Mouse (Mus musculus) forebrain, embryonic 16.5 days (tissue): ENCODE measurements around the gene Selenop. TPM values are rescaled to one million over a fixed set of nuclear protein-coding genes. Genes with fewer than 3 reads are reported as not detected.
"Not testable (repeated sequence)": the region's sequence is repeated elsewhere in the genome, so short reads cannot be mapped to it uniquely, and the experiment has no call there.

Experiments
- ATAC-seq: fragments of 200-750 bp; cut with Nextera tagmentation; 2 replicates; pipeline ENCODE4 v1.8.0; 2017; ENCODE audit warnings: mild to moderate bottlenecking, moderate library complexity
- H3K27ac ChIP-seq: fragments of 300-500 bp; sonication (generic); 2 replicates; pipeline ENCODE4 v1.5.1; 2014; ENCODE audit warnings: low read length, control low read depth
- H3K27me3 ChIP-seq: fragments of 300-500 bp; sonication (generic); replicated peaks from 2 replicates; pipeline ENCODE4 v1.6.1; 2014; ENCODE audit warnings: low read length; ENCODE audit not compliant: control insufficient read depth, insufficient read depth
- H3K36me3 ChIP-seq: fragments of 300-500 bp; sonication (generic); 2 replicates; pipeline ENCODE4 v1.6.1; 2014; ENCODE audit not compliant: control insufficient read depth, insufficient read depth
- H3K4me1 ChIP-seq: fragments of 300-500 bp; sonication (generic); replicated peaks from 2 replicates; pipeline ENCODE4 v1.6.1; 2014; ENCODE audit warnings: low read length; ENCODE audit not compliant: control insufficient read depth, insufficient read depth
- H3K4me2 ChIP-seq: fragments of 300-500 bp; sonication (generic); 2 replicates; pipeline ENCODE4 v1.6.1; 2014; ENCODE audit warnings: mild to moderate bottlenecking, low read length, control low read depth
- H3K4me3 ChIP-seq: fragments of 300-500 bp; sonication (generic); replicated peaks from 2 replicates; pipeline ENCODE4 v1.5.1; 2014; ENCODE audit warnings: mild to moderate bottlenecking, low read length, control low read depth
- H3K9ac ChIP-seq: fragments of 300-500 bp; sonication (generic); replicated peaks from 2 replicates; pipeline ENCODE4 v1.6.1; 2014; ENCODE audit warnings: low read depth, low read length, control low read depth
- H3K9me3 ChIP-seq: fragments of 300-500 bp; sonication (generic); 2 replicates; pipeline ENCODE4 v1.6.1; 2016; ENCODE audit warnings: low read length; ENCODE audit not compliant: control insufficient read depth
- WGBS: fragments of 180-500 bp; shearing (Covaris S2); extraction: QIAGEN DNeasy Blood & Tissue Kit; methylation state at CpG from one replicate; pipeline ENCODE4 v1.1.7; 2014; 5-methylcytosine and 5-hydroxymethylcytosine counted together
- polyA plus RNA-seq: library from polyadenylated mRNA; unstranded; fragments of >200 nt; fragmentation: Nextera tagmentation; extraction: Ambion mirVana; gene quantifications from 2 replicates; pipeline ENCODE4 v1.2.1, GENCODE M21; 2015

Gene Selenop
- polyA plus RNA-seq: 66.2 and 93.0 TPM in 2 replicates

DNA sequence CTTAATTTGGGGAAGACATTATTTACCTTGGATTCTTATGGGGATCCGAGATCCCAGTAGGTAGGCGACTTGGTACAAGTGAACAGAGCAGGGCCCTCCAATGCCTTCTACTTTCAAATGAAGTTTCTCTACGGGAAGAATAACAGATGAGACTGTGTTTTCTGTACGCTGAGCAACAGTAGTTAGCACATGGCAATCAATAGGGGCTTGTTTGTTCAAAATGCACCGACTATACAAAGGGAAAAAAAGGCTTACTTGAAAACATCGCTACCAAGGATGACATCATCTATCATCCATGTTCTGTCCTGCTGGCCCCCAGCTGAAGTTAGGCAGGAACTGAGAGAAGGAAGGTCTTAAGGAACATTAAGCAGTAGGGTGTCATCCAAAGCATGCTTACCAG, at the start of gene Selenop:
Gene Selenop (plus strand): TSS at position 301 of the 400 bp plus-strand sequence.
- no peak within 1 kb of the TSS for H3K4me2 ChIP-seq
- no peak for ATAC-seq

DNA sequence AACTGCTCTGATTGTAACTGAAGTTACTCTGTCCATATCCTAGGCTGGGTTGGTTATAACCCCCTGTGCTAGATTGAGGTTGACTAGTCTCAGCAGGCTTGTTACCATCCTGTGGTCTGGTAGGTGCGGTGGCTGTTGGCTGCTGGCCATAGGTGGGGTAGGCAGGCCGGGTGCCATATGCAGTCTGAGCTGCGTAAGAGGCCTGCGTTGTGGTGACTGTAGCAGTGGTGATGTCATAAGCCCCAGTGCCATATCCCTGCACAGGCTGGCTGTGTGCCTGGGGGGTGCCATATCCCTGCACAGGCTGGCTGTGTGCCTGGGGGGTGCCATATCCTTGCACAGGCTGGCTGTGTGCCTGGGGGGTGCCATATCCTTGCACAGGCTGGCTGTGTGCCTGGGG, 49.7 kb upstream of the Selenop start:
- ATAC-seq: not testable (repeated sequence)
- WGBS: 91% methylated on average over 4 of the region's 4 CpGs

More for the DNA sequence above, at the start of gene Selenop:
- Histone ChIP-seq H3K4me1 (peaks cover 4% of the 10 kb centered on the region; the same call in 1 of the 2 replicates), H3K27me3 (no peaks in the 10 kb centered on the region), H3K27ac (no peak within 1 kb of the TSS), H3K9ac (no peak within 1 kb of the TSS), H3K4me3 (no peak within 1 kb of the TSS), H3K9me3 (no peaks in the 10 kb centered on the region), H3K36me3 (no peaks in the 10 kb centered on the region)
- 62% methylated on average over 6 of the region's 6 CpGs for WGBS

DNA sequence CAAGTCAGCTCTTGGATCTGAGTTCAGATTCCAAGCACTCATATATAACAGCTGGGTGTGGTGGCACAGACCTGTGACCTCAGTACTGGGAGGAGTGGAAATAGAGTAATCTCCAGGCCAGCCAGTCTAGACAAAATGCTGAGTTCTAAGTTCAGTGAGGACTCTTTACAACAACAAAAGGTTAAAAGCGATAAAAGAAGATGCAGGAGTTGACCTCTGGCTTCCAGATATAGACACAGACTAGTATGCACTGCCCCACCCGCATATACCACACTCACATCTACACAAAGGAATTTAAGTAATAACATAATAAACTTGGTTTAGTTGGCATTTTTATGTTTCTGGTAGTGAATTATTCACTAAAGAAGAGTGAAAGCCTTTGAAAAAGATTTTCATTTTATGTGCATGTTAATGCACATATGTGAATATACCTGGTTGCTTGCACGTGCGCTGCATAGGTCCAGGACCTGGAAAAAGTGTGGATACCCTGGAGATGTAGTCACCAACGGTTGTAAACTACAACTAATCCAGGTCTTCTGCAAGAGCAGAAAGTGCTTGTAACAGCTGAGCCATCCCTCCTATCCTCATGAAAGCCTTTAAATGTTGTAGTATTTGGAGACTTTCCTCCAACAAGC, 45.4 kb upstream of the Selenop start:
- no peak for ATAC-seq
- no peaks in the 10 kb centered on the region for H3K4me1 ChIP-seq
- H3K9ac ChIP-seq: no peak overlapping the region
- H3K27me3 ChIP-seq: no peaks in the 10 kb centered on the region
- H3K4me2 ChIP-seq: no peak overlapping the region
- no peak overlapping the region for H3K27ac ChIP-seq
- WGBS: 95% methylated on average over 5 of the region's 5 CpGs
- no peak overlapping the region for H3K4me3 ChIP-seq
- H3K36me3 ChIP-seq: no peaks in the 10 kb centered on the region
- H3K9me3 ChIP-seq: no peaks in the 10 kb centered on the region

More for the DNA sequence above, 49.7 kb upstream of the Selenop start:
- H3K9me3 ChIP-seq, H3K27me3 ChIP-seq, H3K36me3 ChIP-seq, H3K4me1 ChIP-seq, H3K9ac ChIP-seq, H3K27ac ChIP-seq, H3K4me3 ChIP-seq, H3K4me2 ChIP-seq: not testable (repeated sequence)

DNA sequence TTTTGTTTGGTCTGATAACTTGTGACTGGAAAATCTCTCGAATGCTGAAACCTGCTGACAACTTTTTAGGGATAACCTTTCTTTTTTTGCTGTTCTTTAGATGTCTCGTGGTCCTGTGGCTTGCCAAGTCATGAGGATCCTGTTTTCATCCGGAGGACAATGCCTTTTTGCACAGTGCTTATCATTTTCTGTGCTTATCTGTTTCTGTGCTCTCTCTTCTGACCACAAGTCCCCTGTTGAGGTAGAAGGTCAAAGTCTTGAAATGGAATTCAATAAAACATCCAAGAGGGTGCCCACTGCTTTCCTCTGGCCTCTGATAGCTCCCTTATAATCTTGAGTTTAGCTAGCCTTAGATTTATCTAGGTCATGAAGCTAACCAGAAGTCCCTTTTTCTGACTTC, 41.8 kb upstream of the Selenop start:
- H3K9me3 ChIP-seq: no peaks in the 10 kb centered on the region
- H3K4me3 ChIP-seq: no peak overlapping the region
- no peak overlapping the region for H3K4me2 ChIP-seq
- H3K36me3 ChIP-seq: no peaks in the 10 kb centered on the region
- no peak overlapping the region for H3K9ac ChIP-seq
- H3K4me1 ChIP-seq: no peaks in the 10 kb centered on the region
- WGBS: 73% methylated on average over 3 of the region's 3 CpGs
- no peak overlapping the region for H3K27ac ChIP-seq
- ATAC-seq: no peak
- H3K27me3 ChIP-seq: no peaks in the 10 kb centered on the region

DNA sequence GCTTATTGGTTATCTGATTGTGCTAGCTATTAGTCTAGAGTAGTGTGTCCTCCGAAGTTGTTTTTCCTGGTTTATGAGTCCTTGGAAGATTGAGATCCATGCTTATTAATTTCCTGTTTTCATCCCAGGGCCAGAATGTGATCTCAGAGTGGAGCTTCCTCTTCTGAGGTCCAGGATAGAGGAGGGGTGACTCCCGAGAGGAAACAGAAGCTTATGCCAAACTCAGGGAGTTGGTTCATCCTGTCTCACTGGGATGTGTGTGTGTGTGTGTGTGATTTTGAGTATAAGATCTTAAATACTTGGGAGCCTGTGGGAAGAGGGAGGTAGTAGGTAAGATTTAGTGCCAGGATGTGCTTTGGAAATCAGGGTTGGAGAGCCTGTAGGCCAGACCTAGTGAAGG, 40.2 kb upstream of the Selenop start:
- Histone ChIP-seq H3K9me3 (no peaks in the 10 kb centered on the region), H3K27me3 (no peaks in the 10 kb centered on the region), H3K4me3 (no peak overlapping the region), H3K36me3 (no peaks in the 10 kb centered on the region), H3K4me1 (no peaks in the 10 kb centered on the region), H3K27ac (no peak overlapping the region), H3K4me2 (no peak overlapping the region), H3K9ac (no peak overlapping the region)
- 75% methylated on average over 2 of the region's 2 CpGs for WGBS
- ATAC-seq: no peak

DNA sequence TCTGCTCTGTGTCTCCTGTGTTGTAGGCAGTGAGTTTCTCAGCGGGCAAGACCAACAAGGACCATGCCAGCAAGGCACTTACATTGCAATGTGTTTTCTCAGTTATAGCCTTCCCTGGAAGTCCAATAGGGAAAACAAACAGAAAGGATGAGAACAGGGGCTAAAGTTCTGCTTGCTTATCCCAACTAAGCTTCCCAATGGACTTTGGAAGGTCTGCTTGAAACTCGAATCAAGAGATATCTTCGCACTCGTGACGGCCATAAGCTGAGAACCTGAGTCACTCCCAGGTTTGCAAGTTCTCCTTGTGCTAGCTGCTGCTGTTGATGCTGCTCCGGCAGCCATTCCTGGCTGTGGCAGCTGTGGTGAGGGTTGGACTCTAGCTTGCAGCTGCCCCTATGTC, 39.4 kb upstream of the Selenop start:
- Histone ChIP-seq H3K9ac (no peak overlapping the region), H3K4me3 (no peak overlapping the region), H3K9me3 (no peaks in the 10 kb centered on the region), H3K27ac (no peak overlapping the region), H3K4me2 (no peak overlapping the region), H3K36me3 (no peaks in the 10 kb centered on the region), H3K4me1 (no peaks in the 10 kb centered on the region), H3K27me3 (no peaks in the 10 kb centered on the region)
- no peak for ATAC-seq
- 89% methylated on average over 6 of the region's 6 CpGs for WGBS

DNA sequence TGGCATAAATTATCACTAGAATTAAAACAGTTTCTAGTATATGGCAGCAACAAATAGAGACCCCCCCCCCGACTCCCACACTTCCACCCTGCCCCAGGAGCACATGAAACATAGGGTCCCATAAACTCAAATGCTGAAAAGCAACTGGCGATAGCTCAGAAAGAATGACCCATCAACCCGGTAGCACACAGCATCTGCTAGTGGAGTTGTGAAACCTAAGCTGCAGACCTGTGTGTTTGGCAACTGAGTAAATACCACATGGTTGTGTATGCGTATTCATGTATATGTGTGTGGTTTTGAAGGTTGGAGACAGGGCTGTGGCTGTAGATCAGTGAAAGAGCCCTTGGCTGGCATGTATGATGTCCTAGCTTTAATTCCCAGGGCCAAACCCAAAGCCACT, 37.3 kb upstream of the Selenop start:
- Histone ChIP-seq H3K27me3 (no peaks in the 10 kb centered on the region), H3K4me2 (no peak overlapping the region), H3K36me3 (no peaks in the 10 kb centered on the region), H3K27ac (no peak overlapping the region), H3K4me1 (no peaks in the 10 kb centered on the region), H3K9me3 (no peaks in the 10 kb centered on the region), H3K4me3 (no peak overlapping the region), H3K9ac (no peak overlapping the region)
- 89% methylated on average over 4 of the region's 4 CpGs for WGBS
- no peak for ATAC-seq

DNA sequence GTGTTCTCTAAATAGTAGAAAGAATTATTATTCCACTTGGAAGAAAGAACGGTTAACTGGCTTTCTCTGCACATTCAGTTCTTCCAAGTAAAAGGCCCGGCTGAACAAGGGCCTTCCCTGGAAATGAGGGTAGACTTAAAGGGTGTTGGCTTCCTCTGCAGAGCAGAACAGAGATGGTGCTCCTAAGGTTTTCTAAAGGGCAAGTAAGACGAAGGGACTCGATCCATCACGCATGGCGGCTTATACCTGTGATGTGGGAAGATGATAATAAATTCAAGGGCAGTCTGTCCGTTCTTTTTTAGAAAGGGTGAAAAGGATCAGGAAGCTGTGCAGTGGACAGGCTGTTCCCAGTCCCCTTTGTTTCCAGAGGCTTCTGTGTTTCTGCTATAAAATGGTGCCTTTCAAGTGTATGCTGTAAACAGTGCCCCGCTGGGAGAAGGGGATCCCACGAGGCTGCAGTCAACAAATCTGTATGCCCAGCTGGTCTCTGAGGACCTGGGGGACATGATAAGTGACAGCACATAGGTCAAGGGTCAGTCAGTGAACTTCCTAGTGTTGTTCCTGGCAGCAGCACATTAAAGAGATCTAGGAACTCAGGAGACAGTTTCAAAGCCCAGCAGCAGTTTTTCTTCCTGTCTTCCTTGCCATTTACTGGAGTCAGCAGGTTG, 36.0 kb upstream of the Selenop start:
- no peak for ATAC-seq
- WGBS: 50% methylated on average over 9 of the region's 9 CpGs

DNA sequence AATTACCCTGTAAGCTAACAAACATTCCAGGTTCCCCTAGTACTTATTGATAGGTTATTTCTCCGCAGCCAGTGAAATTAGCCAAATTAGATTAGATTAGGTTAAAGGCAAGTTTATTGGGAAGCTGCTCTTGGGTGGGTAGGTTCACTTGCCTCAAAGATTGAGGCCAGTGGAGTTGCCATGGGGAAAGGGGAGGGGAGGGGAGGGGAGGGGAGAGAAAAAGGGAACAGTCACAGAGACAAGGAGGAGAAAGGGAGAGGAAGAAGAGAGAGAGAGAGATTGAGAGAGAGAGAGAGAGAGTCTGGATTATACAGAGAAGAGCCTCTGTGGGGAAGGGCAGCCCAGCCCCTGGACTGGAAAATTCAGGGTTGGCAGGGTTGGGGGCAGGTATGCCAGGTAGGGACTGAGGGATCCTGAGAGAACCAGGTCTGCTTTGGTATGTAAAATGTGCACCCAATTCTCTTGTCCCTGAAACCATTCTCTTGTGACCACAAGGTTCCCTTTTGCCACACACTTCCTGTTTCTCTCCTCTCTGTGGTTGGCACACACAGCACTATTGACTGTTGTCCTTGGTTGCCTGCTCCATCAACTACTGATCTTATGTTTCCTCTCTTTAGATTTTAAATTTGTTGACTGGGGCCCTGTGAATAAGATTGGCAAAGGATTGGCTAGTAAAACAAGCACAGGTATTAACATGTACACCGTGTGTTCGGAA, 34.4 kb upstream of the Selenop start:
- Histone ChIP-seq H3K4me3 (no peak overlapping the region), H3K4me2 (no peak overlapping the region), H3K4me1 (no peaks in the 10 kb centered on the region), H3K27me3 (no peaks in the 10 kb centered on the region), H3K9me3 (no peaks in the 10 kb centered on the region), H3K27ac (no peak overlapping the region), H3K36me3 (no peaks in the 10 kb centered on the region), H3K9ac (no peak overlapping the region)
- no peak for ATAC-seq
- 100% methylated on average over 3 of the region's 3 CpGs for WGBS

More for the DNA sequence above, 36.0 kb upstream of the Selenop start:
- Histone ChIP-seq H3K9me3 (no peaks in the 10 kb centered on the region), H3K27me3 (no peaks in the 10 kb centered on the region), H3K4me2 (no peak overlapping the region), H3K9ac (no peak overlapping the region), H3K36me3 (no peaks in the 10 kb centered on the region), H3K27ac (no peak overlapping the region), H3K4me1 (no peaks in the 10 kb centered on the region), H3K4me3 (no peak overlapping the region)
